Mouse (Mus musculus) C2C12 (cell line): ENCODE data around the gene Zfp821. TPM values are rescaled to one million over a fixed set of nuclear protein-coding genes. Genes with fewer than 3 reads are reported as not detected.

Experiments used
- H3K27me3 ChIP-seq: one replicate; pipeline ENCODE4 v1.6.1; 2011; ENCODE audit not compliant: control insufficient read depth, insufficient read depth, insufficient read length
- H3K36me3 ChIP-seq: one replicate; pipeline ENCODE4 v1.6.1; 2011; ENCODE audit not compliant: control insufficient read depth, insufficient read depth
- H3K4me3 ChIP-seq: one replicate; pipeline ENCODE4 v1.5.1; 2011; ENCODE audit warnings: mild to moderate bottlenecking, control low read depth; ENCODE audit not compliant: poor library complexity, insufficient read depth, severe bottlenecking
- H3K79me2 ChIP-seq: one replicate; pipeline ENCODE4 v1.6.1; 2011; ENCODE audit not compliant: control insufficient read depth, insufficient read depth
- H3K79me3 ChIP-seq: one replicate; pipeline ENCODE4 v1.6.1; 2011; ENCODE audit warnings: low read depth, control low read depth
- H3ac ChIP-seq: one replicate; pipeline ENCODE3; 2011; ENCODE audit warnings: low read depth; ENCODE audit not compliant: control insufficient read depth, insufficient read length
- CEBPB ChIP-seq: IDR thresholded peaks from one replicate; pipeline ENCODE4 v1.6.1; 2011; ENCODE audit warnings: low read depth, mild to moderate bottlenecking, control low read depth, moderate library complexity
- CTCF ChIP-seq: IDR thresholded peaks from one replicate; pipeline ENCODE4 v1.5.1; 2011; ENCODE audit not compliant: control insufficient read depth, insufficient read depth, insufficient read length
- FOSL1 ChIP-seq: IDR thresholded peaks from one replicate; pipeline ENCODE4 v1.8.0; 2011; ENCODE audit warnings: mild to moderate bottlenecking, low read length; ENCODE audit not compliant: poor library complexity, insufficient read depth, severe bottlenecking
- MAX ChIP-seq: IDR thresholded peaks from one replicate; pipeline ENCODE4 v1.6.1; 2011; ENCODE audit warnings: mild to moderate bottlenecking, control low read depth
- MYOD1 ChIP-seq: IDR thresholded peaks from one replicate; pipeline ENCODE4 v1.6.1; 2011; ENCODE audit warnings: low read depth; ENCODE audit not compliant: control insufficient read depth, insufficient read length
- MYOG ChIP-seq: IDR thresholded peaks from one replicate; pipeline ENCODE4 v1.6.1; 2011; ENCODE audit not compliant: control insufficient read depth, insufficient read length; ENCODE audit errors: extremely low read depth
- USF1 ChIP-seq: IDR thresholded peaks from one replicate; pipeline ENCODE4 v1.6.1; 2011; ENCODE audit warnings: low read depth, mild to moderate bottlenecking, control low read depth, moderate library complexity
- polyA plus RNA-seq: library from polyadenylated mRNA; unstranded; fragments of >200 nt; fragmentation: generic; extraction: Trizol; gene quantifications from one replicate; pipeline ENCODE4 v1.2.1, GENCODE M21; 2012; ENCODE audit warnings: missing spikeins

The Zfp821 gene
- polyA plus RNA-seq, 1 experiment: 9.9 TPM

DNA sequence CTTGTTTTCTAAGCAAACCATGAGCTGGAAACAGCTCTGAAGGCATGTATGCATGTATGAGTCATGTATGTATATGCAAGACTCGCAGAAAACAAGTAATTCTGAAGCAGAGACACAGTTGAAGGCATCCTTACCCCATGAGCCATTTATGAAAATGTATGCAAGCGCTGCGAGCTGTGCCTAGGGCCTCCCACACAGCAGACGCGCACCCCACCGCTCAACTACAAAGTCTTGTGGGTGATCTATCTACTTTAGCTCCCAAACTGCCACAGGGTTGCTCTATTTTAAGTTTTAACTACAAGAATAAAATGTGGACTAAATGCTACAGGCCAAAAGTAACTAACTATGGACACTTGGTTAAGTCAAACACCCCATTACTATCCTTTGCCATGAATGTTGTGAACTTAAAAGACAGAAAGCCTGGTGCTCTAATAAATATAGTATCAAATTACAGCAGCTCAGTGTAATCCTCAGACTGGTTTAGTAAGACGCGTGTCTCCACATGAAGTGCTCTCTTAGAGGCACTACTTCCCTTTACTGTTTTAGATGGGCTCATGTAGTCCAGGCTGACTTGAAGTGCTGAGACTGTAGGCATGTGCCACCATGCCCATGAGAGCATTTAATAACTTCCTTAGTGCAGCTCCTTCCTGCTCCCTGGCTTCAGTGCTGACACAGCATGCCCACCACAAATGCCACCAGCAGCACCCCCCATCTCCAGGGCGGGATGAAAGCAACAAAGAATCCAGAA, 29.3 kb upstream of the Zfp821 start:
- H3K36me3 ChIP-seq: peaks cover 95% of the 10 kb centered on the region
- H3K4me3 ChIP-seq: no peak overlapping the region

GRCm38 (mm10) chr8:109681535-109681934, 23.8 kb upstream of the Zfp821 start:
- Histone ChIP-seq H3K79me2 (peaks cover 68% of the 10 kb centered on the region), H3K79me3 (peaks cover 37% of the 10 kb centered on the region), H3K4me3 (no peak overlapping the region), H3K36me3 (peaks cover 65% of the 10 kb centered on the region), H3ac (no peak overlapping the region), H3K27me3 (no peaks in the 10 kb centered on the region)
- no peak for TF ChIP-seq FOSL1
- TF ChIP-seq USF1: no peak
- TF ChIP-seq MYOD1: no peak
- no peak for TF ChIP-seq CTCF
- no peak for TF ChIP-seq CEBPB
- TF ChIP-seq MAX: no peak
- TF ChIP-seq MYOG: no peak

More for the DNA sequence above, 29.3 kb upstream of the Zfp821 start:
- Histone ChIP-seq H3K79me3 (no peaks in the 10 kb centered on the region), H3ac (no peak overlapping the region), H3K79me2 (peaks cover 14% of the 10 kb centered on the region), H3K27me3 (no peaks in the 10 kb centered on the region)
- TF ChIP-seq CTCF (no peak), MAX (no peak), CEBPB (no peak), FOSL1 (no peak), USF1 (no peak), MYOD1 (no peak), MYOG (no peak)

GRCm38 (mm10) chr8:109682120-109682519, 23.2 kb upstream of the Zfp821 start:
- Histone ChIP-seq H3K4me3 (no peak overlapping the region), H3ac (no peak overlapping the region), H3K36me3 (peaks cover 60% of the 10 kb centered on the region), H3K79me3 (peaks cover 43% of the 10 kb centered on the region), H3K79me2 (peaks cover 74% of the 10 kb centered on the region), H3K27me3 (no peaks in the 10 kb centered on the region)
- TF ChIP-seq USF1 (no peak), FOSL1 (no peak), MYOG (no peak), CEBPB (no peak)

- TF ChIP-seq FOSL1: no peak
- TF ChIP-seq CEBPB: no peak
- no peak for TF ChIP-seq CTCF
- TF ChIP-seq MAX: no peak
- Histone ChIP-seq H3K36me3 (peaks cover 16% of the 10 kb centered on the region), H3K4me3 (no peak overlapping the region), H3ac (no peak overlapping the region), H3K79me2 (peaks cover 100% of the 10 kb centered on the region), H3K27me3 (no peaks in the 10 kb centered on the region), H3K79me3 (peaks cover 93% of the 10 kb centered on the region)
Measured at GRCm38 (mm10) chr8:109687248-109687647, 18.1 kb upstream of the Zfp821 start.

GRCm38 (mm10) chr8:109691769-109692168, 13.6 kb upstream of the Zfp821 start:
- H3K27me3 ChIP-seq: no peaks in the 10 kb centered on the region
- peak overlapping the region; percentile 0 for H3ac ChIP-seq
- H3K4me3 ChIP-seq: peak overlapping the region; percentile 92
- peaks cover 64% of the 10 kb centered on the region for H3K79me2 ChIP-seq
- no peak for TF ChIP-seq MYOG
- TF ChIP-seq CTCF: no peak
- TF ChIP-seq FOSL1: no peak
- no peak for TF ChIP-seq USF1
- TF ChIP-seq MYOD1: no peak
- TF ChIP-seq MAX: no peak
- TF ChIP-seq CEBPB: no peak
- no peaks in the 10 kb centered on the region for H3K36me3 ChIP-seq
- peaks cover 63% of the 10 kb centered on the region for H3K79me3 ChIP-seq

- Histone ChIP-seq H3ac (peak overlapping the region; percentile 81), H3K27me3 (no peaks in the 10 kb centered on the region), H3K79me2 (peaks cover 56% of the 10 kb centered on the region), H3K79me3 (peaks cover 54% of the 10 kb centered on the region), H3K4me3 (peak overlapping the region; percentile 92), H3K36me3 (no peaks in the 10 kb centered on the region)
- TF ChIP-seq MYOG (no peak), CTCF (no peak), FOSL1 (no peak), MYOD1 (no peak), CEBPB (no peak), MAX (no peak)
Measured at GRCm38 (mm10) chr8:109692443-109693145, 12.8 kb upstream of the Zfp821 start.
